Mouse (Mus musculus): ENCODE measurements around the gene Tnfrsf13b. TPM values are rescaled to one million over a fixed set of nuclear protein-coding genes. Genes with fewer than 3 reads are reported as not detected.
"Not testable (repeated sequence)": the region's sequence is repeated elsewhere in the genome, so short reads cannot be mapped to it uniquely, and the experiment has no call there.

Gene Tnfrsf13b
- polyA plus RNA-seq, 1 experiment from 2014 or later: 0.96 TPM

- Histone ChIP-seq H3K4me2 (replicated peaks) (peak within 1 kb of the TSS; percentile 77), H3K4me3 (replicated peaks; ENCODE audit: low read length) (peak within 1 kb of the TSS; percentile 97), H3K9ac (peak within 1 kb of the TSS; percentile 100), H3K27me3 (ENCODE audit: control insufficient read depth, insufficient read depth, low read length) (no peaks in the 10 kb centered on the region), H3K4me1 (replicated peaks; ENCODE audit: control insufficient read depth, insufficient read depth, low read length) (peaks cover 42% of the 10 kb centered on the region), H3K9me3 (ENCODE audit: control insufficient read depth, low read length) (no peaks in the 10 kb centered on the region), H3K36me3 (replicated peaks; ENCODE audit: control insufficient read depth, insufficient read depth) (no peaks in the 10 kb centered on the region), H3K27ac (peak within 1 kb of the TSS; percentile 100)
- under 1% methylated on average over 68 of the region's 69 CpGs for WGBS
- ATAC-seq (ENCODE audit: low FRiP score) (peak; percentile 97), DNase-seq (ENCODE audit: low spot score) (peak; percentile 99)
Measured at GRCm38 (mm10) chr11:61174821-61175658, 48.5 kb downstream of the Tnfrsf13b start, which contains the start of gene Usp22. Gene Usp22, minus strand, starts transcription at chr11:61175055.

- H3K4me1 ChIP-seq (replicated peaks; ENCODE audit: control insufficient read depth, insufficient read depth, low read length): peaks cover 34% of the 10 kb centered on the region
- H3K36me3 ChIP-seq (replicated peaks; ENCODE audit: control insufficient read depth, insufficient read depth): no peaks in the 10 kb centered on the region
- peak overlapping the region; percentile 54 for H3K4me2 ChIP-seq (replicated peaks)
- H3K27me3 ChIP-seq (ENCODE audit: control insufficient read depth, insufficient read depth, low read length): no peaks in the 10 kb centered on the region
- peak overlapping the region; percentile 97; the same call in 1 of the 2 replicates for H3K4me3 ChIP-seq (replicated peaks; ENCODE audit: low read length)
- WGBS: 66% methylated on average over 5 of the region's 5 CpGs
- H3K9me3 ChIP-seq (ENCODE audit: control insufficient read depth, low read length): no peaks in the 10 kb centered on the region
- peak overlapping the region; percentile 49 for H3K9ac ChIP-seq
- ATAC-seq (ENCODE audit: low FRiP score): no peak
- H3K27ac ChIP-seq: peak overlapping the region; percentile 100
- peak; percentile 40 for DNase-seq (ENCODE audit: low spot score)
Measured at GRCm38 (mm10) chr11:61175778-61176177, 49.2 kb downstream of the Tnfrsf13b start.

- Histone ChIP-seq H3K27ac (peak overlapping the region; percentile 100), H3K9ac (no peak overlapping the region), H3K27me3 (ENCODE audit: control insufficient read depth, insufficient read depth, low read length) (no peaks in the 10 kb centered on the region), H3K4me3 (replicated peaks; ENCODE audit: low read length) (no peak overlapping the region), H3K36me3 (replicated peaks; ENCODE audit: control insufficient read depth, insufficient read depth) (no peaks in the 10 kb centered on the region), H3K9me3 (ENCODE audit: control insufficient read depth, low read length) (no peaks in the 10 kb centered on the region), H3K4me2 (replicated peaks) (no peak overlapping the region; the same call in 1 of the 2 replicates), H3K4me1 (replicated peaks; ENCODE audit: control insufficient read depth, insufficient read depth, low read length) (peaks cover 29% of the 10 kb centered on the region)
- WGBS: 96% methylated on average over 1 of the region's 1 CpGs
- DNase-seq (ENCODE audit: low spot score): no peak
- ATAC-seq (ENCODE audit: low FRiP score): no peak
Measured at GRCm38 (mm10) chr11:61176321-61176720, 49.8 kb downstream of the Tnfrsf13b start.

- no peak for DNase-seq (ENCODE audit: low spot score)
- H3K27ac ChIP-seq: peak overlapping the region; percentile 54; the same call in 1 of the 2 replicates
- H3K4me2 ChIP-seq (replicated peaks): no peak overlapping the region
- H3K27me3 ChIP-seq (ENCODE audit: control insufficient read depth, insufficient read depth, low read length): no peaks in the 10 kb centered on the region
- H3K4me1 ChIP-seq (replicated peaks; ENCODE audit: control insufficient read depth, insufficient read depth, low read length): 0 out of 2 replicates have a peak, but pooled peaks cover 5% of the 10 kb centered on the region
- no peak for ATAC-seq (ENCODE audit: low FRiP score)
- H3K9me3 ChIP-seq (ENCODE audit: control insufficient read depth, low read length): no peaks in the 10 kb centered on the region
- 63% methylated on average over 3 of the region's 3 CpGs for WGBS
- H3K36me3 ChIP-seq (replicated peaks; ENCODE audit: control insufficient read depth, insufficient read depth): no peaks in the 10 kb centered on the region
- H3K4me3 ChIP-seq (replicated peaks; ENCODE audit: low read length): no peak overlapping the region
- no peak overlapping the region for H3K9ac ChIP-seq
Measured at GRCm38 (mm10) chr11:61180361-61180760, 53.8 kb downstream of the Tnfrsf13b start.

GRCm38 (mm10) chr11:61181624-61182023 is 55.1 kb downstream of the Tnfrsf13b start:
- ATAC-seq (ENCODE audit: low FRiP score) (no peak), DNase-seq (ENCODE audit: low spot score) (no peak)

GRCm38 (mm10) chr11:61183820-61184219 is 57.3 kb downstream of the Tnfrsf13b start:
- H3K36me3 ChIP-seq (replicated peaks; ENCODE audit: control insufficient read depth, insufficient read depth): no peaks in the 10 kb centered on the region
- no peak overlapping the region for H3K4me2 ChIP-seq (replicated peaks)
- no peaks in the 10 kb centered on the region for H3K27me3 ChIP-seq (ENCODE audit: control insufficient read depth, insufficient read depth, low read length)
- DNase-seq (ENCODE audit: low spot score): no peak
- H3K9ac ChIP-seq: no peak overlapping the region
- 83% methylated on average over 1 of the region's 1 CpGs for WGBS
- no peak overlapping the region for H3K4me3 ChIP-seq (replicated peaks; ENCODE audit: low read length)
- no peaks in the 10 kb centered on the region for H3K9me3 ChIP-seq (ENCODE audit: control insufficient read depth, low read length)
- ATAC-seq (ENCODE audit: low FRiP score): no peak
- no peaks in the 10 kb centered on the region for H3K4me1 ChIP-seq (replicated peaks; ENCODE audit: control insufficient read depth, insufficient read depth, low read length)
- no peak overlapping the region for H3K27ac ChIP-seq

More at GRCm38 (mm10) chr11:61181624-61182023, 55.1 kb downstream of the Tnfrsf13b start:
- H3K36me3 ChIP-seq (replicated peaks; ENCODE audit: control insufficient read depth, insufficient read depth): no peaks in the 10 kb centered on the region
- H3K4me3 ChIP-seq (replicated peaks; ENCODE audit: low read length): no peak overlapping the region
- H3K4me1 ChIP-seq (replicated peaks; ENCODE audit: control insufficient read depth, insufficient read depth, low read length): no peaks in the 10 kb centered on the region
- H3K4me2 ChIP-seq (replicated peaks): no peak overlapping the region
- H3K9me3 ChIP-seq (ENCODE audit: control insufficient read depth, low read length): no peaks in the 10 kb centered on the region
- H3K27me3 ChIP-seq (ENCODE audit: control insufficient read depth, insufficient read depth, low read length): no peaks in the 10 kb centered on the region
- H3K9ac ChIP-seq: no peak overlapping the region
- H3K27ac ChIP-seq: no peak overlapping the region

- Histone ChIP-seq H3K9ac (no peak overlapping the region), H3K4me1 (replicated peaks; ENCODE audit: control insufficient read depth, insufficient read depth, low read length) (no peaks in the 10 kb centered on the region), H3K27ac (no peak overlapping the region), H3K36me3 (replicated peaks; ENCODE audit: control insufficient read depth, insufficient read depth) (no peaks in the 10 kb centered on the region), H3K4me2 (replicated peaks) (no peak overlapping the region), H3K9me3 (ENCODE audit: control insufficient read depth, low read length) (no peaks in the 10 kb centered on the region), H3K27me3 (ENCODE audit: control insufficient read depth, insufficient read depth, low read length) (no peaks in the 10 kb centered on the region), H3K4me3 (replicated peaks; ENCODE audit: low read length) (no peak overlapping the region)
- DNase-seq (ENCODE audit: low spot score): no peak
- no peak for ATAC-seq (ENCODE audit: low FRiP score)
- WGBS: 42% methylated on average over 2 of the region's 2 CpGs
Measured at GRCm38 (mm10) chr11:61190776-61191175, 64.2 kb downstream of the Tnfrsf13b start.

- not testable (repeated sequence) for H3K36me3 ChIP-seq (replicated peaks; ENCODE audit: control insufficient read depth, insufficient read depth); H3K9me3 ChIP-seq (ENCODE audit: control insufficient read depth, low read length); ATAC-seq (ENCODE audit: low FRiP score); H3K4me1 ChIP-seq (replicated peaks; ENCODE audit: control insufficient read depth, insufficient read depth, low read length); H3K4me3 ChIP-seq (replicated peaks; ENCODE audit: low read length); H3K4me2 ChIP-seq (replicated peaks); H3K9ac ChIP-seq; H3K27me3 ChIP-seq (ENCODE audit: control insufficient read depth, insufficient read depth, low read length); H3K27ac ChIP-seq; DNase-seq (ENCODE audit: low spot score)
- 85% methylated on average over 7 of the region's 10 CpGs for WGBS
Measured at GRCm38 (mm10) chr11:61192123-61192522, 65.6 kb downstream of the Tnfrsf13b start.

GRCm38 (mm10) chr11:61192779-61193178 is 66.2 kb downstream of the Tnfrsf13b start:
- Histone ChIP-seq H3K27ac (no peak overlapping the region), H3K4me1 (replicated peaks; ENCODE audit: control insufficient read depth, insufficient read depth, low read length) (no peaks in the 10 kb centered on the region), H3K4me2 (replicated peaks) (no peak overlapping the region), H3K27me3 (ENCODE audit: control insufficient read depth, insufficient read depth, low read length) (no peaks in the 10 kb centered on the region), H3K9me3 (ENCODE audit: control insufficient read depth, low read length) (no peaks in the 10 kb centered on the region), H3K9ac (no peak overlapping the region), H3K36me3 (replicated peaks; ENCODE audit: control insufficient read depth, insufficient read depth) (no peaks in the 10 kb centered on the region), H3K4me3 (replicated peaks; ENCODE audit: low read length) (no peak overlapping the region)
- ATAC-seq (ENCODE audit: low FRiP score): no peak
- 100% methylated on average over 2 of the region's 2 CpGs for WGBS
- no peak for DNase-seq (ENCODE audit: low spot score)

Measured in hindbrain, embryonic 14.5 days (tissue).